Mouse (Mus musculus): ENCODE measurements around the gene Ryk.
"Not testable (repeated sequence)": the region's sequence is repeated elsewhere in the genome, so short reads cannot be mapped to it uniquely, and the experiment has no call there.

Ryk gene

DNA sequence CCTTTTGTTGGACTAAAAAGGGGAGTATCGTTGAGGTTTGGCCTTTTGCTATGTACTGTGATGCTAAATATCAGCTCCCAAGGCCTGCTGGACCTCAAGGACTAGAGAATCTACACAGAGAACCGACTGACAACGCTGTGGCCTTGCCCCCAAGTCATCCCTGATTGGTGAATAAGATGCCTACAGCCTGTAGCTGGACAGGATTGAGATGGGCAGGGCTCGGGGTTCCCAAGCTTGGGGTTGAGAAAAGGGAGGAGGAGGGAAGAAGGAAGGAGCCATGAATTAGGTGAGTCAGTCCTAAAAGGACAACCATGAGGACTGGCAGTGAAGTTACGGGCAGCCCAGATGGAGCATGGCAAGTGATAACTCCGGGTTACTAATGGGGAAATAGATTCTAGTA lies 65.2 kb downstream of the Ryk start:
- no peak for DNase-seq (ENCODE audit: extremely low read depth, insufficient read length, low spot score)

DNA sequence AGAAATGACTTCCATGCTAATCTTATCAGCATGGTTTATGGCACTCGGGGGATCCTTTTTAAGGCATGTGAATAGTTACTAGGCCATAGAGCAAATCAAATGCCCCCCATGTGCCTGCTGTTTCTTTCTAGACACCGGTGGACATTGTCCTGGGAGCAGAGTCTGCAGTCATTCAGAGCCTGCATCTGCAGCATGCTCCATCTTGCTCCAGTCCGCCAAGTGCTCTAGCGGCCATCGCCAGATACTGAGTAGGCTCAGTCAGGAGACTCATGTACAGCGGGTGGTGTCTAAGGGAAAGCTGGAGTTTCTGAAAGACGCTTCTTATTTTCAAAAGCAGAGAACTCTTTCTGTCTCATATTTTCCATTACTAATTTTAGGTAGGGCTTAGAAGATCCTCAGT lies 67.6 kb downstream of the Ryk start:
- no peak for DNase-seq (ENCODE audit: extremely low read depth, insufficient read length, low spot score)

DNA sequence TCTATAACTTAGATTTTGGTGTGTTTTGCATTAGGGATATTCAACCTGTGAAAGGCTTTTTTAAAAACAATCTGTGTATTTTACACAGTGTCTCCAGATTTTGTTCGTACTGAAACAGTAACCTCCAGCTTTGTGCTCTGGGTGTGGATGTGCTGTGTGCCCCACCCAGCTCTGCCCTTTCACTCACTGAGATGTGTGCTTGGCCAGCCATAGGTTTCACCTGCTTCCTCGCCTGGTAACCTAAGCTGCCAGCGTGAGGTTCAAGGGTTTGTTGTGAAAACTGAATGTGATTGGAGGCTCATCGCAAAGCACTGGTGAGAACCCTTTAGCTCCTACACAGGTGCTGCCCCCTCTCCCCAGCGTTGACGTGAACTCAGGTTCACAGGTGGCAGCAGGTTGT lies 70.2 kb downstream of the Ryk start:
- DNase-seq (ENCODE audit: extremely low read depth, insufficient read length, low spot score) = no peak

DNA sequence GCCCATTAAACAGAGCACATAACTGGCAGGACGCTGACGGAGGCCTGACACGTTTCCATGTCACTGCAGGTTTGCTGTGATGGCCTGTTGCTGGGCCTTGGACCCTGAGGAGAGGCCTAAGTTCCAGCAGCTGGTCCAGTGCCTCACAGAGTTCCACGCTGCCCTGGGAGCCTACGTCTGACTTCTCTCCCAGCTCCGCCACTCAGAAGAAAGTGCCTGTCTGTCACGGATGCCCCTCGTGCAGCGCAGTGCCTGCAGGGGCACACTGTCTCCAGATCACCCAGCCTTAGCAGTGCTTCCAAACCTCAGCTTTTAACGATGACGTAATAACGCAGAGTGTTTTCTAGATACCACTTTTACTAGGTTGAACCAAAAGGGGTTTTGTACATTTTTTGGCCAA lies 72.1 kb downstream of the Ryk start:
- DNase-seq (ENCODE audit: extremely low read depth, insufficient read length, low spot score) = no peak

- DNase-seq (ENCODE audit: extremely low read depth, insufficient read length, low spot score) = no peak
These were observed 73.0 kb downstream of the Ryk start for GRCm38 (mm10) chr9:102907521-102908246.

DNA sequence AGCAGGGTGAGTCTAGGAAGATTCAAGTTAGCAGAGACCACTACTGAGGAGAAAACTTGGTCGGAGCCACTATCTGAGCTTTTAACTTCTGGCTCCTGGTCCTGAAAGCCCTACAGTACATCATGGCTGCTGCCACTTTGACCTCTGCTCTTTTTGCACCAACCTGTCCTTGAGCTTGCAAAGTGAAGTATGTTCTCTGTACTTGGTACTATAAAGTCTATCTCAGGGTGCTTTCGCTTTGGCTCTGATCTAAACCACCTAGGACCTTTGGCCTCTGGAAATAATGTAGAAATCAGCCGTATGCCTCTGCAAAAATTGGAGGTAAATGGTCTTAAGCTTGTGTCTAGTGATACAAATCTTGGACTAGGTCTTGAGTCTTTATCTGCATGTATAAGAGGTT lies 76.8 kb downstream of the Ryk start:
- no peak for DNase-seq (ENCODE audit: extremely low read depth, insufficient read length, low spot score)

DNA sequence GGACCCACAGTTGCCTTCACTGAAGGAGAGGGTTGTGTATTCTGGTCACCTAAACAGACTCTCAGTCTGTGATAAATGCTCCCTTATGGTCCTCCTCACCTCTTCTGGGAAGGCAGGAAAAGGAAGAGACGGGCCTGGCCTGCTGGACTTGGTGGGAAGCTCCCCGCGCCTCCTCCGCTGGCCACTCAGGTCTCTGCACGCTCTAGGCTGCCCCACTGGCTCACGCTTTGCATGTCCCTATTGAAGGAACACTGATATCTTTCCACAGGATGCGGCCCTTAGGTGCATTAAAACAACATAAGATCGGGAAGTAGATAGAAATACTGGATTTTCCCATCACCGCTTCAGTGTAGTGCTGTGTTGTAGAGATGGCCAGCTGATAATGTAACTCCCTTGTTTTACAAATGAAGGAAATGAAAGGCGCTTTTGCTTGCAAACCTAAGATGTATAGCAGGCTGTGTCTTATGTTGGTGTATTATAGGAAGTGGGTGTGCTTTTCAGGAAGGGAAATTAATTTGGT lies 77.9 kb downstream of the Ryk start:
- DNase-seq (ENCODE audit: extremely low read depth, insufficient read length, low spot score) = no peak

GRCm38 (mm10) chr9:102913597-102913996 lies 78.9 kb downstream of the Ryk start:
- not testable (repeated sequence) for DNase-seq (ENCODE audit: extremely low read depth, insufficient read length, low spot score)

DNA sequence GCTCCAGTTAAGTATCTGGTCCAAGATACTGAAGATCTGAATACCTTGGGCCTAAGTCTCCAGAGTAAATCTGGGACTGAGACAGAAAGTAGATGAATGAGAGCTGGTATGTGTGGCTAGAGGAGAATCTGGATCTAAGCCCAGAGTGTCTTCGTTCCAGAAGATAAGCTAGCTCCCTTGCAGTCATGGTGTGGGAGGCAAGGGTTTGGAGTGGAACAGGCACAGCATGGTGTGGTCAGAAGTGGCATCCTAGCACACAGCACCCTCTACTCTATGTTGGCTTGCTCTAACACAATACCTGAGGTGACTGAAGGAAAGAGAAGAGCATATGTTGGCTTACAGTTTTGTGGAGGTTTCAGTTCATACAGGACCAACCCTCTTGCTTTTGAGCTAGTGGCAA lies 79.9 kb downstream of the Ryk start:
- no peak for DNase-seq (ENCODE audit: extremely low read depth, insufficient read length, low spot score)

DNA sequence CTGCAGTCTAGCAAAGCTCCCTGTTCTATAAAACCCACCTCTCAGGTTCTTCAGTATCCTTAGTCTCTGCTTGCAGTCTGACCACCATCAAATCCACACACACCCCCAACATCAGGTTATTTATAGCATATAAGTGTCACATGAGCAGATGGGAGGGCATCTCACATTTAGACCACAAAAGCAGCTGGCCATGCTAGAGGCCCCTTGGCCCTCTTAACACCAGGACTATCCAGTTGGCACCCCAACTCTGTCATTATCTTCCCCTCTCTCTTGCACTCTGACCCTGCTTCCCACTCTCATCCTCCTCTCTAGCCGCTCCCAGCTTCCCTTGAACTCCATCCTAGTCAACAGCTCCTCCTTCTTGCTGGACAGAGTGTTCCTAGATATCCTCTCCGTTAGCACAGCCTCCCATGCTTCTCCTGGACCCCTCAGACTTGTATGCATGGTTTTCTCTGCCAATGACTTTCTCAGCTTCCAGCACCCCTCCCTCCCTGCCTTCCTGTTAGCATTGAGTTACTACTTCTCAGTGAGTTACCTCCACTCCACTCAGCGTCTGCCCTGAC lies 80.7 kb downstream of the Ryk start:
- no peak for DNase-seq (ENCODE audit: extremely low read depth, insufficient read length, low spot score)

GRCm38 (mm10) chr9:102916076-102916475 lies 81.4 kb downstream of the Ryk start:
- DNase-seq (ENCODE audit: extremely low read depth, insufficient read length, low spot score) = no peak

GRCm38 (mm10) chr9:102917532-102918129 lies 82.9 kb downstream of the Ryk start:
- DNase-seq (ENCODE audit: extremely low read depth, insufficient read length, low spot score) = peak; percentile 21

DNA sequence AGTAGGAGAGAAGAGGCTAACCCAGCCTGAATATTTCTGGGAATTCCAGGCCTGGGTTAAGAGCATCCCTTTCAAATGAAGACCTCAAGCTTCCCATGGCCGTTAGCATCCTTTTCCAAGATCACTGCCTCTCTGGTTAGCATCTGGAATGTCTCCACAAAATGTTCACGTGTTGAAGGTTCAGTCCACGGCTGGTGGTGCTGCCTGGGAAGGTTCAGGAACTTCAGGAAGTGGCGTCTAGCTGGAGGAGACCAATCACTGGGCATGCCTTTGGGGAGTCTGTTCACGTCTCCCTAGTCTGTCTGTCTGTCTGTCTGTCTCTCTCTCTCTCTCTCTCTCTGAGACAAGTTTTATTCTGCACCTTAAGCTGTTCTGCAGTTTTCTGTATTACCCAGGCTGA lies 84.8 kb downstream of the Ryk start:
- DNase-seq (ENCODE audit: extremely low read depth, insufficient read length, low spot score) = no peak

- no peak for DNase-seq (ENCODE audit: extremely low read depth, insufficient read length, low spot score)
These were observed 87.1 kb downstream of the Ryk start for GRCm38 (mm10) chr9:102921791-102922190.

DNA sequence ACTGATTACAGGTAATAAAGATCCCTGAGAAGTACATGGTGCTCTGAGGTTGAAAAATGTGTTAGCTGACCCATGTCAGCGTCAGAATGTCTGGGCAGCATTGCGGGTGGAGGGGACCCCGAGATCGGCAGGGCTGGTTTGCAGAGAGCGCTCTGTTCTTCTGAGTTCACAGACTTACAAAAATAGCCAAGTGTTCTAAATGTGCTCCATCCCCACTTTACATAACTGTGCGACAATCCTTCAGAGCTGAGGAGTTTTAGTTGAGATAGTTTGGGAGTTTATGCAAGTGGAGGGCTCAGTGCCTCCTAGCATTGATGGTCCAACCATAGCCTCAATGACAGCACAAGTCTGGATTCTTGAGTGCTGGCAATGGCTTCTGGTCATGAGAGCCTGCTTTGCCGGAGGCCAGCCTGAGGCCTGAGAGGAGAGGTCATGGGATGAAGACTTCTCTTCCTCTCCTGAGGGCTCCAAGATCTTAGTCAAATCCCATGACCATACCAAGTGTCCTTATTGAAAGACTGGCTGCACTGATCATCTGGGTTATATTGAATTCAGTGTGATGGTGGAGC lies 88.2 kb downstream of the Ryk start:
- DNase-seq (ENCODE audit: extremely low read depth, insufficient read length, low spot score) = no peak

GRCm38 (mm10) chr9:102923836-102924235 lies 89.1 kb downstream of the Ryk start:
- DNase-seq (ENCODE audit: extremely low read depth, insufficient read length, low spot score) = no peak

DNA sequence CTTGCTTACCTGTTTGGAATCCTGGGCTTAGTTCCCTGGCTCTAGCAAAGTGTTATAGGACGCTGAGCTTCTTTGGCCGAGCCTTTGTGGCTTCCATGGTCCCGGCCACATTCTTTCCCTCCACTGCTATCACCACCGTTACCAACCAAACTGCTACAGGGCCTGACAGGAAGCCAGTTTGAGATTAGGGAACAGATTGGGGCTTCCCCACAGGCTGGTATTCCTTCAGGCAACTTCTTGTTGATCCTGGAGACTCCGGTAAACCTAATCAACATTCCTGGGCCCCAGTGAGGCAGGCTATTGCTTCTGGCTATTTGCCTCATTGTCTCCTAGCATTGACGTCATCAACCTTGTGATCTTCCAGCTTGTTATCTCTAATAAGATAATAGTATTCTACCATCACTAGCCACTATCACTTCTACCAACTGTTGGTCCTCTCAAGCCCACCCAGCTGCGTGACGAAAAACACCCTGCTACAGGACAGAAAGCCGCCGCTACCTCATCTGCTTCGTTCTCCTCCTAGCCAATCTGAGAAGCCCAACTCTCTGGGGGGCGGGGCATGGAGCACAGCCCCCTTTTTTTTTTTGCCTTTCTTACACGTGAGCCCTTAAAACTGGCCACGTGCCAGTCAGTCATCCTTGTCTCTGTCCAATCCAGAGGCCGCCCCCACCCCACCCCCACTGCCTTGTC lies 90.1 kb downstream of the Ryk start:
- DNase-seq (ENCODE audit: extremely low read depth, insufficient read length, low spot score) = no peak

DNA sequence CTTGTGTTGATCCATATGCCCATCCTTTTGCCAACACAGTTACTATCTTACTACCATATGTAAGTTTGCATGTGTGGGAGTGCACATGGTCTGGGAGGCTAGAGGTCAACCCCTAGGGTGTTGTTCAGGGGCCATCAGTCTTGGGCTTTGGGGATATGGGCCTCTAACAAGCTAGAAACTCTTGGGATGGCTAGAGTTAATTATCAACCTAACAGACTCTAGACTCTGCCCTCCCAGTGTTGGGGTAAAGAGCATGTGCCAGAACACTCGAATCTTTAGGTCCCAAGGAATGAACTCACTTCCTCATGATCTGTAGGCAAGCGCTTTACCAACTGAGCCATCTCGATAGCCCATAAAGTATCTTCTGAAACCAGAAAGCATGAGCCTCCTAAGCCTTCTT lies 91.4 kb downstream of the Ryk start:
- DNase-seq (ENCODE audit: extremely low read depth, insufficient read length, low spot score) = no peak

- DNase-seq (ENCODE audit: extremely low read depth, insufficient read length, low spot score) = no peak
These were observed 95.1 kb downstream of the Ryk start for GRCm38 (mm10) chr9:102929776-102930175.

GRCm38 (mm10) chr9:102933925-102934721 lies 99.4 kb downstream of the Ryk start:
- no peak for DNase-seq (ENCODE audit: extremely low read depth, insufficient read length, low spot score)

Measured in 3134 (cell line).